Mouse (Mus musculus) ES-CJ7 (cell line): Measurements from ENCODE around the gene Stmn3.

Experiments used
- DNase-seq: peaks from one replicate; pipeline ENCODE4 v3.0.0; 2011; ENCODE audit warnings: low read depth, low spot score

Gene Stmn3

DNA sequence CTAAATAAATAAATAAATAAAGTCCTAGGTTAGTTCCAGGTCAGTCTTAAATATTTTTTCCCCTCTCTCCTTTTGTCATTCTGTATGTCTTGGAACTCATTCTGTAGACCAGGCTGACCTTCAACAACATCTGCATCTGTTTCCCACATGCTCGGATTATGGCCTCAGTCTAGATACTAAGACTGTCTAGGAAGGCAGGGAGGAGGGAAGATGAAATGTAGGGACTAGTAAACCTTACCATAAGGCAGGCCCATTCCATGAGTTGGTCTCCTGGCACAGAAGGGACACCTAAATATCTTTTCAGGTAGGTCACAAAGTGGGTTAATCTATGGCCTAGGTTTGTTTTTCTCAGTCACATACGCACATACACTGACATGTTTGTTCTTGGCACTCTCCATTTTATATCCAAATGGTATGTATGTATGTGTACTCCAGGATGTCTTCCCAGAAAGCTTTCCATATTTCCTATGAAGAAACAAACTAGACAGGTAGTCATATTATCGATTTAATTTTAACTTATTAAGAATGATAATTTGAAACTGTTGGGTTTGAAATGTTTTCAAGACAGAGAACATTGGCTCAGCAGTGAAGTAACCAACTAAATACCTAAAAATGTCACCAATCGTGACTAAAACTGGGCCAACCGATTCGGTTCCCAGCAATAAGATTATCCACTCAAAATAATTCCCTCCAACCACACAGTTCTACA lies 27.5 kb downstream of the Stmn3 start:
- no peak for DNase-seq

DNA sequence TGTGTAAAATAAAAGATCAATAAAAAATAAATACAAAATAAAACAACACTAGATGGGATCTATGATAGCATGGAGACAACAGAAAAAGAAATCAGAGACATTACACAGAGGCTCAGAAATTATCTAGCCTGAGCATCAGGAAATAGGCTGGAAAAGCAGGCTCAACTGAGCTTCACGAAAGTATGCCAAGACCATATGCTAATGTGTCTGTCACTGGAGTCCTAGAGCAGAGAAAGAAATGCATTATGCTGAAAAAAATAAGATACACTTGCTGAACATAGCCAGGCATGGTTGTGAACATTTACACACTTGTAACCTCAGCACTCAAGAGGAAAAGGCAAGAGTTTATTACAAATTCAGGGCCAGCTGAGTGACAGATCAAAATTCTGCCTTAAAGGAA lies 34.3 kb downstream of the Stmn3 start:
- DNase-seq = no peak

DNA sequence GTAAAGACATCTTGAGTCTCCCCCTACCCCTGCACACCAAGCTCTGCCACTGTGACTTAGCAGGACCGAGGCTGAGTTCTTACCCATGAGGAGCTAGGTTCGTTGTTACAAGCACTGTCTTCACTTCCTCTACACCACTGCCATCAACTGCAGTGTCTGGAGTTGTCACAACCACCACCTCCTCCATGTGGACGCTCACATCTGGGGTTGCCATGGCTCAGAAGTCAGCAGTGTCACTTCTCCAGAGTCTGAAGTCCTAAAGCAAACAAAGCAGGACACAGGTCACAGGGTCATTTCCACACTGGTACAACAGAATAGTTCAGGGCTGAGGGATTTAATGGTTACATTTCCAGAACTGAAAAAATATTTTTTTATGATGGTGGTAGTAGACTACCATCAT lies 36.4 kb downstream of the Stmn3 start:
- no peak for DNase-seq

DNA sequence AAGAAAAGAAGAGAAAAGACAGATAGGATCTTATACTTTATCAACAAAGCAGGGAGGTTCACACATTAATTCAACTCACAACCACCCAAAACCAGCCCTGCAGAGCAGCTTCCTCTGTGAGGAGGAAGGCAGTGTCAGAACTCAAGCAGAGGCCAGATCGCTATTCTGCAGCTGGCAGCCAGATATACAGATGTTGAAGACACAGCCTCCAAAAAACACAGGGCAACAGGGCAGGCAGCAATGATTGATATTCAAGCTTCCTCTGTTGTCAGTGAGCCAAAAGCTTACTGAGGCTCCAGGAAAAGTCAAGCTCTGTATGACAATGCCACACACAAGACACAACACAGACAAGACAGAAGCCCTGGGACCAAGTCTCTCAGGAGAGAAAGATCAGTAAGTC lies 37.5 kb downstream of the Stmn3 start:
- DNase-seq = no peak

DNA sequence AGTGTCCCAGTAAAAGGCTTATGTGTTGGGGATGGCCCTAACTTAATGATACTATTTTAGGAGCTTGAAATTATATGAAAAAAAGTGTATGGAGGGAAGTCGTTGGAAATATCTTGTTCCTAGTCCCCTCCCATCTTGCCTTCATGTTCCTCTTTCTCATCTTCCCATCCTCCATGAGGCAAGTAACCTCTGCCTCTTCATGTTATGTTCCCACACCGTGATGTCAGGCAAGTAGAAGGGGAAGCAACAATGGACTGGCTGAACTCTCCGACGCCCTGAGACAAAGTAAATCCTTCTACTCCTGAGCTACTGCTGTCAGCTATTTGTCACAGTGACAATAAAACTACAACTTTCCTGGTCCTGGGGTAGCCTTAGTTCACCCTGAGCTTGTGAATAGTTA lies 39.7 kb downstream of the Stmn3 start:
- no peak for DNase-seq

DNA sequence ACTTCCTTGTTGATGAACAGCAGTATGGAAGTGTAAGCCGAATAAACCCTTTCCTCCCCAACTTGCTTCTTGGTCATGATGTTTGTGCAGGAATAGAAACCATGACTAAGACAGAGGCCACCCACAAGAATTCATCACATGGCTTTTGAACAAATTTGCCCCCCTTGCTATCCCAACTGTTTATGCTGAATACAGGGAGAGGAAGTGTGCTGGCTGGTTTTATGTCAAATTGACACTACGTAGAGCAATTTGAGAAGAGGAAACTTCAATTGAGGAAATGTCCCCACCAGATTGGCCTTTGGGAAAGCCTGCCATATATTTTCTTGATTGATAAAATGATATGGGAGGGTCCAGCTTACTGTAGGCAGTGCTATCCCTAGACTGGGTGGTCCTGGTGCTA lies 40.5 kb downstream of the Stmn3 start:
- no peak for DNase-seq

DNA sequence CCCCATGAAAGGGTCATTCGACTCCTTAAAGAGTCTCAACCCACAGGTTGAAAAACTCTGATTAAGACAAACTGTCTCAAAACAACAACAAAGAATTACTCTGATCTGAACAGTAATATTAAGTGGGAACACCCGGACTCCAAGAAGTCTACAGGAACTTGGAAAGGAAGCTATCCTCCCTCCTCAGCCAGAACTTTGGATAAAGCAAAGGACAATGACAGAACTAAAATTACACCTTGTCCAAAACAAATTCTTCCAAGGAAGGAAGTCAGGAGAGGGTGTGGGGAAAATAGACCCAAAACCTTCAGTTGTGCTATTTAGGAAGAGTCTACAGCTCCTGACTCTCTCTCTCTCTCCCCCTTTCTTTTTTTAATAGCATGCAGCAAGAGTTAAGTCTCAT lies 42.2 kb downstream of the Stmn3 start:
- DNase-seq = no peak

DNA sequence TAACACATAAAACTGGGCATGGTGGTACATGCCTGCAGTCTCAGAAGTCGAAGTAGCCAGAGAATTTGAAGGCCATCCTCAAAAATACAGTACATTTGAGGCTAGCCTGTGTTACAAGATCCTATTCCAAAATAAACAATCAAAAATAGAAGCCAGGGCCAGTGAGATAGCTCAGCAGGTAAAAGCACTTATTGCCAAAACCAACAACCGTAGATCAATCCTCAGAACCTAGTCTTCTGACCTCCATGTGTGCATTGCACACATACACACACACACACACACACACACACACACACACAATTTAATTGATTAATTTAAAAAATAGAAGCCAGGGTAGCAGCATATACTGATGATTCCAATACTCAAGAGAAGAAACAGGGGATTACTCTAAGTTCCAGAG lies 47.5 kb downstream of the Stmn3 start:
- DNase-seq = no peak
